Mouse (Mus musculus) megakaryocyte, embryonic 14.5 days (primary cell): ENCODE data around the gene Sbk3.

Source experiments
- FLI1 ChIP-seq: IDR thresholded peaks from 2 replicates; pipeline ENCODE4 v1.6.1; 2012; ENCODE audit warnings: low read length, inconsistent platforms, mixed read lengths
- GATA1 ChIP-seq: IDR thresholded peaks from 3 replicates; pipeline ENCODE4 v1.6.1; 2012; ENCODE audit warnings: mixed read lengths, low read length, inconsistent platforms, borderline replicate concordance

DNA sequence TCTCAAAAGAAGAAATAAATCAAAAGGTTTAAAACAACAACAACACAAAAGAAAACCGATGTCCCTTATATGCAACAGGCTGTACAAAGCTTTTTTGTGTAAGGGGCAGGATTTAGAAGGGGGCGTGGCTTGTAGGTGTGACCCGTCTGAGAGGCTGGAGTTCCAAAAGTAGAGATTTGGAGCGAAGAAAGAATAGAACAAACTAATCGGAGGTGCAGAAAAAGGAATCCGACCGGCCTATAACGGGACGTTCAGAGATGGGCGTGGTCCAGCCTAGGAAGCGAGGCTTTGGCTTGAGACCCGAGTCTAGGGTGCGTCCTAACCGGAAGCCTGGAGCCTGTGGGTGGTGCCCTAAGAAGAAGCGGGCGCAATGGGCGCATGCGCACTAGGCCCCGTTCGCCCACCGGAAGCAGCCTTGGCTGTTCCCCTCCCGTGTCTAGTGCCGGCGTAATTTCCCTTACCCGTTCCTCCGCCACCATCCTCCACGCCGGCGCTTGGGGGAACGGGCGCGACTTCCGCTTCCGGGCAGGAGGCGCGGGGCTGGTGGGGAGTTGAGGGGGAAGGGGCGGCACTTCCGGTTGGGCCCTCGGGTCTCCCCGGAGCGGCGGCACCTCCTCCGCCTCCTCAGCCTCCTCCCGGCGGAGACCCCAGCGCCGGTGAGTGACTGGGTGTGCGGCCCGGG lies 49.2 kb upstream of the Sbk3 start, which contains the start of the genes Zfp865 and Ccdc106:
- TF ChIP-seq GATA1 = no peak
- peak; percentile 77 for TF ChIP-seq FLI1
